Mouse (Mus musculus) small intestine, adult 2 months (tissue): ENCODE data around the gene Lgi2. TPM values are rescaled to one million over a fixed set of nuclear protein-coding genes. Genes with fewer than 3 reads are reported as not detected.

ENCODE experiments used
- H3K27ac ChIP-seq: fragments of 200-500 bp; 2 replicates; pipeline ENCODE4 v1.5.1; 2012; ENCODE audit warnings: low read depth, low read length, control low read depth, inconsistent platforms; ENCODE audit not compliant: insufficient read depth
- H3K27me3 ChIP-seq: fragments of 200-500 bp; 2 replicates; pipeline ENCODE4 v1.6.1; 2012; ENCODE audit warnings: mild to moderate bottlenecking, moderate library complexity, low read length, inconsistent platforms; ENCODE audit not compliant: control insufficient read depth, insufficient read depth
- H3K36me3 ChIP-seq: fragments of 200-500 bp; 2 replicates; pipeline ENCODE4 v1.6.1; 2012; ENCODE audit warnings: mild to moderate bottlenecking, low read length, control low read depth, inconsistent platforms; ENCODE audit not compliant: control insufficient read depth, insufficient read depth
- H3K4me1 ChIP-seq: fragments of 200-500 bp; 2 replicates; pipeline ENCODE4 v1.6.1; 2012; ENCODE audit warnings: low read length, inconsistent platforms, mixed read lengths; ENCODE audit not compliant: control insufficient read depth, insufficient read depth, insufficient read length
- H3K4me3 ChIP-seq: fragments of 200-500 bp; 2 replicates; pipeline ENCODE4 v1.5.1; 2012; ENCODE audit warnings: low read depth, mild to moderate bottlenecking, control low read depth, inconsistent platforms, low read length, moderate library complexity
- CTCF ChIP-seq: fragments of 200-500 bp; IDR thresholded peaks from 2 replicates; pipeline ENCODE4 v1.5.1; 2012; ENCODE audit warnings: low read depth, mild to moderate bottlenecking, control low read depth, inconsistent platforms, low read length, moderate library complexity, mixed read lengths; ENCODE audit not compliant: insufficient replicate concordance, insufficient read length; ENCODE audit errors: extremely low read depth
- POLR2A ChIP-seq: fragments of 200-500 bp; IDR thresholded peaks from 2 replicates; pipeline ENCODE4 v1.6.1; 2012; ENCODE audit warnings: low read depth, mild to moderate bottlenecking, control low read depth, inconsistent platforms, low read length, moderate library complexity
- WGBS: fragments of 180-500 bp; shearing (Covaris S2); methylation state at CpG from one replicate; pipeline ENCODE4 v1.1.7; 2018; 5-methylcytosine and 5-hydroxymethylcytosine counted together
- polyA plus RNA-seq: library from polyadenylated mRNA; depleted of rRNA; stranded (reverse); fragments of >200 nt; gene quantifications from 2 replicates; pipeline ENCODE4 v1.2.3, GENCODE M21; 2012

Gene Lgi2
- polyA plus RNA-seq, 1 experiment = 0.47 TPM

DNA sequence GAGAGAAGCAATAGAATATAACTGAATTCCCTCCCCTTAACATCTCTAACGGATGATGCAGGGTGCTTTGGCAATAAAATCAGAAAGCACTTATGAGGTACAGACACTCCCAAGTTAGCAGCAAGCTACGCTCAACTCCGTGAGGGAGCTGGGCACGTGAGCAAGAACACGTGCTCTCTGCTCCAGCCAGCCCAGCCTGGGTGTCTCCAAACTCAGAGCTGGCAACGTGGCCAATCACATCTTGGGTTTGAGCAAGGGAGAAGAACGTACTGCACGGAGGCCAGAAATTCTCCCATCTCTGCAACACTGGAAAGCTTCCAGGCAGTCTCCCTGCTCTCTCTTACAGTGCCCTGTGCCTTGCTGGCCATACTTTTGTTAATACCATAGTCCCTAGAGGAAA, 6.0 kb downstream of the Lgi2 start:
- Histone ChIP-seq H3K27ac (no peak overlapping the region), H3K4me1 (no peaks in the 10 kb centered on the region), H3K27me3 (peaks cover 5% of the 10 kb centered on the region), H3K4me3 (no peak overlapping the region), H3K36me3 (no peaks in the 10 kb centered on the region)
- 62% methylated on average over 8 of the region's 8 CpGs for WGBS
- TF ChIP-seq POLR2A (no peak), CTCF (no peak)

DNA sequence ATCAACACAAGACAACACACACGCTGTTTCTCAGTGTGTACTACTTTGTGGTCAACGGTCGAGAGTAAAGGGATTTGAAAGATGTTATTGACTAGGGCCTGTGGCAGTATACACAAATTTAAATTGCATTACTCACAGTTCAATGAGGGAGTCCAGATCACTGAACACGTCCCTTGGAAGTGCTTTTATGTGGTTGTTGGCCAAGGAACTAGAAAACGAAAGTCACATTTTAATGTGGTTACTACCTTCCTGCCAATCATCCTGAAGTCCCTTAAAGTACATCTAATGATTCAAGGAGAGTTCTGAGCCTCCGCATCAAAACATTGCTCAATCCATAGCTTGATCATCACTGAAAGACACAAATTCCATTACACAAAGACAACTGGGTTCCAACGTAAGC, 10.7 kb downstream of the Lgi2 start:
- TF ChIP-seq CTCF (no peak), POLR2A (no peak)
- H3K27ac ChIP-seq = no peak overlapping the region
- WGBS = 66% methylated on average over 7 of the region's 7 CpGs
- no peaks in the 10 kb centered on the region for H3K4me1 ChIP-seq
- no peak overlapping the region for H3K4me3 ChIP-seq
- H3K27me3 ChIP-seq = no peaks in the 10 kb centered on the region
- no peaks in the 10 kb centered on the region for H3K36me3 ChIP-seq

DNA sequence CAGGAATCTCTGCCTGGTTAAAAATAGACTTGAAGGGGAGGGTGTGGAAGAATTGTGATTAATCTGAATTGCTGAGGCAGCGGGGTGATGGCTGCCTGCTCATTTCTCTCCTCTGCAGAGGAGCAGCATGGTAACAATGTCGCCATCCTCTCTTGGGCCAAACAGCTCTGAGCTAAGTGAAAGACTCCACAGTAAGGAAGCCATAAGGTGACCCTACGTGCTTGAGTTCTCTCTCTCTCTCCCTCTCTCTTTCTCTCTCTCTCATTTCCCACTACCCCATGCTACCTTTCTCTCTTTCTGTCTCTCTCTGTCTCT, 15.0 kb downstream of the Lgi2 start:
- Histone ChIP-seq H3K27me3 (no peaks in the 10 kb centered on the region), H3K4me1 (no peaks in the 10 kb centered on the region), H3K27ac (no peak overlapping the region), H3K4me3 (no peak overlapping the region), H3K36me3 (no peaks in the 10 kb centered on the region)
- WGBS = 82% methylated on average over 3 of the region's 3 CpGs
- TF ChIP-seq CTCF = no peak
- TF ChIP-seq POLR2A = no peak

DNA sequence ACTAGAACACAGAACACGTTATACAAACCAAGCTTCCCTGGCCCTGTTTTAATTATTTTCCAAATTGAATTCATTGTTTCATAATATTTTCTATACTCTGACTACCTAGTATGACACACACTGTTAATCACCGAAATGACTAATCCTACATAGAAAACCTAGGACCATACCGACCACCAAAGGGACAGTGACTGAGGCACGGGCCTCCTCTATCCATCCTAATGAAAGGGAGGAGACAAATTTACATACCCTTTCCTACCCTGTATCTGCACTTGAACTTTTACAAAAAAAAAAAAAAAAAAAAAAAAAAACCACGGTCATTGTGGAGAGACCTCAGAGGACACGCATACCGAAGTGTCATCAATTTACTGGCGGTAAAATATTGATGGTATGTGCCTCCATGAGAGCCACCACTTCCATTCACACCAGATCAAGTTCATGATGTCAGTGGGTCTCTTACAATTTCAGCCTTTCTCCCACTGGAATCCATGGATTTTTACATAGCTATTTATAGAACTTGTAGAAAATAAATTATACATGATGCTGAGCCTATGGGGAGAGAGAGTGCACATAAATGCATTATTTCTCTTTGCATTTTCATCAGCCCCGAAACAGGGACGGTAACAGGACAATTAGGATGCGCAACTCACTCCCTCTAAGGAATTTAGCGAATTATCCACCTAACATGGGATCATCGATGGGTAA, 15.5 kb downstream of the Lgi2 start:
- WGBS = 88% methylated on average over 13 of the region's 13 CpGs
- H3K27ac ChIP-seq = no peak overlapping the region

DNA sequence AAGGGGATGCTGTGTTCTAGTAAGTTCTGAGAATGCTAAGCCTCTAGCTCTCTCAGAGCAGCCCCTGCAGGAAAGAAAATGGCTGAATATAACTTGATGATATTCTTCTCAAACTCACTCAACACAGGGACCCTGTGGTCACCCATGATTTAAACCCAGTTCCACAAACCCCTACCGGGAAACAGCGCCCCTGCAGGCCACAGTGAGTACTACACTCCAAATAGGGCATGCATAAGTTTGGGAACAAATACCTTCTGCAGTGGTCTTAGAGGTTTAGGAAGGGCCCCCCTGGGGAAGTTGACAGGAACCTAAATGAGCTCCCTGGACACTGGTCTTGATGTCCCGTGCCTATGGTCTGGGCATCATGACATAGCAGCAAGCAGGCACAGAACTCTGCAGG, 19.3 kb downstream of the Lgi2 start:
- WGBS = 47% methylated on average over 3 of the region's 3 CpGs
- Histone ChIP-seq H3K36me3 (no peaks in the 10 kb centered on the region), H3K27ac (no peak overlapping the region), H3K4me1 (no peaks in the 10 kb centered on the region), H3K4me3 (no peak overlapping the region), H3K27me3 (no peaks in the 10 kb centered on the region)
- TF ChIP-seq CTCF (peak; percentile 87; the same call in 1 of the 2 replicates), POLR2A (no peak)

More for the DNA sequence above, 15.5 kb downstream of the Lgi2 start:
- no peaks in the 10 kb centered on the region for H3K27me3 ChIP-seq
- no peaks in the 10 kb centered on the region for H3K36me3 ChIP-seq
- no peak overlapping the region for H3K4me3 ChIP-seq
- no peaks in the 10 kb centered on the region for H3K4me1 ChIP-seq
- TF ChIP-seq POLR2A (no peak), CTCF (no peak)

DNA sequence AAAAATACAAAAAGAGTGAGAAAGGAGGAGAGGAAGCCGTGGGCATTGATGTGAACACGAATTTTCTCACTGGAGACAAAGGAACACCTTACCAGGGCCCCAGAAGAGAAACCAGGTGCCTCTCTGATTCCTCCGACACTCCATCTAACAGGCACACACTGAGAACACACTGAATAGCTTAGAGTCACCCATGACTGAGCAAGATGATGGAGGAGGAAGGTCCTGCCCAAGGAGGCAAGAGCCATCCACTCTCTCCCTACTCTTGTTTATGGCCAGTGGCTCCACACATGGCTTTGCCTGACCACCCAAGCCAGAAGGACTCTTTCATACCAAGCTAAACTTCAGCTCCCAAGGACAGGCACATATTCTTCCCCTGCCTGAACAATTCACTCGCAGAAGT, 22.5 kb downstream of the Lgi2 start:
- WGBS = 84% methylated on average over 4 of the region's 4 CpGs
- Histone ChIP-seq H3K27ac (no peak overlapping the region), H3K4me3 (no peak overlapping the region), H3K36me3 (no peaks in the 10 kb centered on the region), H3K4me1 (no peaks in the 10 kb centered on the region), H3K27me3 (no peaks in the 10 kb centered on the region)
- TF ChIP-seq CTCF (no peak), POLR2A (no peak)

DNA sequence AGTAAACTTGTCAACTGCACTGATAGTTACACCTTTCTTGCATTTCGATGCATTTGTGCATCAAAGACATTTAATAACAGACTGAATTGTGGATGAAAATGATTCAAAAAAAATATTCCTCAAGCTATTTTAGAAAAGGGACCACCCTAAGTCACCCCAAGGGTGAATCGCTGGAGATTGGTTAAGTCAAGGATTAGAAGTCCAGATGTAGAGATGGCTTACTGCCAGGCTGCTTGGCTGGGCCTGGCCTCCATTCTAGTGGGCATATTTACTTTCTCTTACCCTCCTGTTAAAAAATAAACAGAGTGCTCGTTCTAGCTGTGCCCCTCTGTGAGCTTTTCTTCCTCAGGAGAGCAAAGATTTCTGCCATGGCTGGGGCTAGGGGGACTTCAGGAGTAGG, 26.1 kb downstream of the Lgi2 start:
- H3K27me3 ChIP-seq = no peaks in the 10 kb centered on the region
- WGBS = 34% methylated on average over 3 of the region's 3 CpGs
- no peak overlapping the region for H3K27ac ChIP-seq
- H3K36me3 ChIP-seq = no peaks in the 10 kb centered on the region
- peaks cover 3% of the 10 kb centered on the region; the same call in 1 of the 2 replicates for H3K4me1 ChIP-seq
- no peak overlapping the region for H3K4me3 ChIP-seq
- no peak for TF ChIP-seq POLR2A
- TF ChIP-seq CTCF = no peak

DNA sequence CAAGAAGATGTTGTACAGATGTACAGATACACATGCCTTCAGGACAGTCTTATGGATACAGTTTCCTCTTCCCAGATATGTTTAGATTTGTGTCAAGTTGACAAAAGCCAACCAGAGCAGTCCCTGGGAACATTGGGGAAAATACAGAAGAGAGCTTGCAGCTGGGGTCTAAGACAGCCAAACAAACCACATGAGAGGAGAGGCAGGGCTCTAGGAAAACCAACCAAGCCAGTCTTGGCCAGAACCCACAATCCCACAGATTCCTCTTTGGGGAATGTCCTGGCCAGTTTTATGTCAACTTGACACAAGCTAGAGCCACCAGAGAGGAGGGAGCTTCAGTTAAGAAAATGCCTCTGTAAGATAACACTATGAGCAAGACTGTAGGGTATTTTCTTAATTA, 26.8 kb downstream of the Lgi2 start:
- Histone ChIP-seq H3K4me1 (peaks cover 3% of the 10 kb centered on the region; the same call in 1 of the 2 replicates), H3K36me3 (no peaks in the 10 kb centered on the region), H3K27ac (peak overlapping the region; percentile 34; the same call in 1 of the 2 replicates), H3K27me3 (no peaks in the 10 kb centered on the region), H3K4me3 (no peak overlapping the region)
- no peak for TF ChIP-seq CTCF
- TF ChIP-seq POLR2A = no peak
